Mouse (Mus musculus) retina, embryonic 14.5 days (tissue): ENCODE measurements around the gene Lce1m.
"Not testable (repeated sequence)": the region's sequence is repeated elsewhere in the genome, so short reads cannot be mapped to it uniquely, and the experiment has no call there.

ENCODE experiments used
- DNase-seq: peaks from one replicate; pipeline ENCODE4 v3.0.0-alpha.2; 2015; ENCODE audit warnings: low spot score

Lce1m gene

GRCm38 (mm10) chr3:93018960-93019359 is at the start of gene Lce1m:
Gene Lce1m, minus strand, starts transcription at chr3:93019060.
- no peak for DNase-seq

GRCm38 (mm10) chr3:93068523-93068922 is 49.7 kb upstream of the Lce1m start, which contains the start of gene Gm4858:
Gene Gm4858, plus strand, starts transcription at chr3:93068823.
- not testable (repeated sequence) for DNase-seq

- DNase-seq, result peak; percentile 37
These were observed 34.1 kb upstream of the Lce1m start for GRCm38 (mm10) chr3:93052826-93053474.

- DNase-seq, result no peak
These were observed 31.3 kb upstream of the Lce1m start for GRCm38 (mm10) chr3:93050182-93050581.

- DNase-seq, result peak; percentile 86
These were observed 12.6 kb upstream of the Lce1m start for GRCm38 (mm10) chr3:93031450-93031849.

GRCm38 (mm10) chr3:93025486-93025885 is 6.6 kb upstream of the Lce1m start:
- no peak for DNase-seq

- no peak for DNase-seq
These were observed 4.7 kb upstream of the Lce1m start for GRCm38 (mm10) chr3:93023411-93024184.

- no peak for DNase-seq
These were observed 2.3 kb upstream of the Lce1m start for GRCm38 (mm10) chr3:93021171-93021570.

- peak; percentile 2 for DNase-seq
These were observed 3.3 kb downstream of the Lce1m start, which contains the start of gene Crct1 for GRCm38 (mm10) chr3:93015460-93016104. Gene Crct1, minus strand, starts transcription at chr3:93015687.

GRCm38 (mm10) chr3:93014871-93015270 is 4.0 kb downstream of the Lce1m start:
- DNase-seq, result no peak

GRCm38 (mm10) chr3:93014378-93014801 is 4.5 kb downstream of the Lce1m start:
- DNase-seq, result peak; percentile 78

- no peak for DNase-seq
These were observed 16.0 kb downstream of the Lce1m start for GRCm38 (mm10) chr3:93002843-93003242.

- DNase-seq, result no peak
These were observed 18.2 kb downstream of the Lce1m start for GRCm38 (mm10) chr3:93000621-93001020.

GRCm38 (mm10) chr3:92998691-92999090 is 20.2 kb downstream of the Lce1m start:
- peak; percentile 90 for DNase-seq

GRCm38 (mm10) chr3:92991926-92992325 is 26.9 kb downstream of the Lce1m start, which contains the start of gene Lce3f:
Gene Lce3f, plus strand, starts transcription at chr3:92992226.
- DNase-seq, result no peak

GRCm38 (mm10) chr3:92978484-92978883 is 40.4 kb downstream of the Lce1m start:
- no peak for DNase-seq
